Mouse (Mus musculus): ENCODE data around the gene Smc1a.
"Not testable (repeated sequence)": the region's sequence is repeated elsewhere in the genome, so short reads cannot be mapped to it uniquely, and the experiment has no call there.

GRCm38 (mm10) chrX:152089832-152090614 is 73.8 kb downstream of the Smc1a start:
- not testable (repeated sequence) for TF ChIP-seq CTCF, EP300 (IDR thresholded peaks at IDR 0.05; ENCODE audit: low read depth)
